Mouse (Mus musculus): Measurements from ENCODE around the gene B4galnt1.

DNA sequence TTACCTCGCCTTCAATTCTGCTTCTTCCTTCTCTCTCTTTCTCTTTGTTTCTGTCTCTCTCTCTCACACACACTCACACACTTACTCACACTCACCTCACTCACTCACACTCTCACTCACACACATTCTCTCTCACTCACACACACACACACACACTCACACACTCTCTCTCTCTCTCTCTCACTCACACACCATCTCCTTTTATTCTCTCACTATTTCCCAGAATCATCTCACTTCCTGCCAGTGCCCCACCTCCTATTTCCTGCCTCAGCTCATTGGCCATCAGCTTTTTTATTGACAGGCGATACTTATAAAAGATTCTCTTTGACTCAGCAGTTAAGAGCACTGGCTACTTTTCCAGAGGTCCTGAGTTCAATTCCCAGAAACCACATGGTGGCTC is 53.3 kb downstream of the B4galnt1 start:
- TF ChIP-seq CTCF (IDR thresholded peaks at IDR 0.05; ENCODE audit: low read depth) (no peak), EP300 (IDR thresholded peaks at IDR 0.05; ENCODE audit: low read depth) (no peak)
